Mouse (Mus musculus) neural tube, embryonic 15.5 days (tissue): Measurements from ENCODE around the gene F2rl1. TPM values are rescaled to one million over a fixed set of nuclear protein-coding genes. Genes with fewer than 3 reads are reported as not detected.
A peak's percentile ranks its signal among the peaks of the same experiment; 100 is the strongest.

Source experiments
- ATAC-seq: fragments of 200-750 bp; cut with Nextera tagmentation; 2 replicates; pipeline ENCODE4 v1.8.0; 2017; ENCODE audit warnings: mild to moderate bottlenecking, moderate TSS enrichment, moderate library complexity; ENCODE audit not compliant: low FRiP score
- H3K27ac ChIP-seq: fragments of 300-500 bp; sonication (generic); replicated peaks from 2 replicates; pipeline ENCODE4 v1.5.1; 2015; ENCODE audit warnings: mild to moderate bottlenecking, inconsistent platforms
- H3K27me3 ChIP-seq: fragments of 300-500 bp; sonication (generic); replicated peaks from 2 replicates; pipeline ENCODE4 v1.6.1; 2015; ENCODE audit warnings: inconsistent platforms
- H3K36me3 ChIP-seq: fragments of 300-500 bp; sonication (generic); 2 replicates; pipeline ENCODE4 v1.6.1; 2015; ENCODE audit warnings: inconsistent platforms
- H3K4me1 ChIP-seq: fragments of 300-500 bp; sonication (generic); 2 replicates; pipeline ENCODE4 v1.6.1; 2015; ENCODE audit warnings: inconsistent platforms
- H3K4me2 ChIP-seq: fragments of 300-500 bp; sonication (generic); 2 replicates; pipeline ENCODE4 v1.6.1; 2015; ENCODE audit warnings: inconsistent platforms, mild to moderate bottlenecking, moderate library complexity
- H3K4me3 ChIP-seq: fragments of 300-500 bp; sonication (generic); replicated peaks from 2 replicates; pipeline ENCODE4 v1.5.1; 2015; ENCODE audit warnings: mild to moderate bottlenecking, inconsistent platforms
- H3K9ac ChIP-seq: fragments of 300-500 bp; sonication (generic); replicated peaks from 2 replicates; pipeline ENCODE4 v1.6.1; 2015; ENCODE audit warnings: mild to moderate bottlenecking, inconsistent platforms
- H3K9me3 ChIP-seq: fragments of 300-500 bp; sonication (generic); replicated peaks from 2 replicates; pipeline ENCODE4 v1.6.1; 2016; ENCODE audit warnings: inconsistent platforms
- WGBS: fragments of 180-500 bp; shearing (Covaris S2); methylation state at CpG from one replicate; pipeline ENCODE4 v1.1.7; 2015; ENCODE audit warnings: mixed read lengths; 5-methylcytosine and 5-hydroxymethylcytosine counted together
- polyA plus RNA-seq: library from polyadenylated mRNA; unstranded; fragments of >200 nt; fragmentation: Nextera tagmentation; extraction: Ambion mirVana; gene quantifications from 2 replicates; pipeline ENCODE4 v1.2.1, GENCODE M21; 2015

Gene F2rl1
- polyA plus RNA-seq, 1 experiment from 2014 or later: 0.13 TPM

DNA sequence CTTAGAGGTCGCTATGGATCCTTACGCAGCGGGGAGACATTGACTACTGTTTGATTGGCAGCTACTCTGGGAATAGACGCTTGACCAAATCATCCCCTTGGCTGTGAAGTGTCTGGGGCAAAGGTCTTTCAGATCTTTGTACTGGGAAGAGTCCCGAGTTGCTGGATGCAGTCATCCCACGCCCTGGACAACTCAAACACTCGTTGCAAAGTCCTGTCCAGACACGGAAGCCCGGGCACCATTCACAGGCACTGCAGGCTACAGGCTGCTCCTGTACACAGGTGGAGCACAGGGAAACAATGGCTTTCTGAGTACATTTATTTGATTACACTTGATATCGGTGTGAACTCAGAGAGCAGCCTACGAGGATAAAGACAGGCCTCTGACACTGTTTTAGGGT, 33.7 kb downstream of the F2rl1 start:
- WGBS: 75% methylated on average over 11 of the region's 11 CpGs

DNA sequence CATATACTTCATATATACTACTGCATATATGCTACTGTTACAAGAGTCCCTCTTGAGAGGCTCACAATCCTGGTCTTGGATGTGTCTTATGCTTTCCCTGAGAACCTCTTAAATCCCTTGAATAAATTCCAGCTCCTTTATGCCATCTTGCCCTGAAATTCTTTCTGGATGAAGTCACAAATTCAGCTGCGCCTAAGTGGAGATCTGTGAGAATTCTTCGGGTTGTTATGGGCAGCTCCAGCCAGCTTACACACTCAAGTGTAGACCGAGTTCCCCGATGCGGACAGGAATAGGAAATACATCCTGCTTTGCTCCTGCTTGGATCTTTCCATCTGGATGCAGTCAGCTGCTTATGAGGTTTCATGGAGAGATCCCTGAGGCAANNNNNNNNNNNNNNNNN, 40.4 kb downstream of the F2rl1 start:
- Histone ChIP-seq H3K4me3 (no peak overlapping the region), H3K36me3 (no peaks in the 10 kb centered on the region), H3K4me2 (no peak overlapping the region), H3K4me1 (no peaks in the 10 kb centered on the region), H3K9me3 (no peaks in the 10 kb centered on the region), H3K9ac (no peak overlapping the region), H3K27ac (no peak overlapping the region), H3K27me3 (0 out of 2 replicates have a peak, but pooled peaks cover 3% of the 10 kb centered on the region)
- 66% methylated on average over 5 of the region's 5 CpGs for WGBS
- ATAC-seq: no peak

More for the DNA sequence above, 33.7 kb downstream of the F2rl1 start:
- H3K36me3 ChIP-seq: no peaks in the 10 kb centered on the region
- no peak overlapping the region for H3K4me2 ChIP-seq
- no peak overlapping the region for H3K4me3 ChIP-seq
- no peaks in the 10 kb centered on the region for H3K4me1 ChIP-seq
- H3K27me3 ChIP-seq: no peaks in the 10 kb centered on the region
- no peak overlapping the region for H3K9ac ChIP-seq
- H3K27ac ChIP-seq: no peak overlapping the region
- ATAC-seq: no peak
- H3K9me3 ChIP-seq: no peaks in the 10 kb centered on the region

DNA sequence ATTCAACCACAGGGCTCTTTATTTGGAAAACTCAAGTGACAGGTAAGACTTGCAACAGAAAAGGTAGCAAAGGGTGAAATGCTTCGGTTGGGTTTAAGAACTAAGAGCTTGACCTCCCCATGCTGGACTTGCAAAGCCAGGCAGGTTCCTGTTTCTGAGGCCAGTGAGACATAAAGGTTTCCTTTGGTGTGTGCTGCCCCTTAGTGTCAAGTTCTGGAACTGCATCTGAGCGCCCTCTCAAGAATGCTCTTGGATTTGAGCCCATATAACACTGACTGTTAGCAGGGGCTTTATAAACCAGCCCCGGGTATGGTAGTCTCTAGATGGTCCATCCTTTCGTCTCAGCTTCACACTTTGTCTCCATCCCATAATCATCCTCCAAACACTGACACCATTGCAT, 43.6 kb downstream of the F2rl1 start:
- H3K4me1 ChIP-seq: no peaks in the 10 kb centered on the region
- no peak overlapping the region for H3K4me3 ChIP-seq
- H3K4me2 ChIP-seq: no peak overlapping the region
- 16% methylated on average over 4 of the region's 4 CpGs for WGBS
- ATAC-seq: peak; percentile 77; the same call in 1 of the 2 replicates
- H3K9me3 ChIP-seq: no peaks in the 10 kb centered on the region
- H3K27me3 ChIP-seq: 0 out of 2 replicates have a peak, but pooled peaks cover 3% of the 10 kb centered on the region
- no peak overlapping the region for H3K9ac ChIP-seq
- H3K27ac ChIP-seq: no peak overlapping the region
- no peaks in the 10 kb centered on the region for H3K36me3 ChIP-seq

DNA sequence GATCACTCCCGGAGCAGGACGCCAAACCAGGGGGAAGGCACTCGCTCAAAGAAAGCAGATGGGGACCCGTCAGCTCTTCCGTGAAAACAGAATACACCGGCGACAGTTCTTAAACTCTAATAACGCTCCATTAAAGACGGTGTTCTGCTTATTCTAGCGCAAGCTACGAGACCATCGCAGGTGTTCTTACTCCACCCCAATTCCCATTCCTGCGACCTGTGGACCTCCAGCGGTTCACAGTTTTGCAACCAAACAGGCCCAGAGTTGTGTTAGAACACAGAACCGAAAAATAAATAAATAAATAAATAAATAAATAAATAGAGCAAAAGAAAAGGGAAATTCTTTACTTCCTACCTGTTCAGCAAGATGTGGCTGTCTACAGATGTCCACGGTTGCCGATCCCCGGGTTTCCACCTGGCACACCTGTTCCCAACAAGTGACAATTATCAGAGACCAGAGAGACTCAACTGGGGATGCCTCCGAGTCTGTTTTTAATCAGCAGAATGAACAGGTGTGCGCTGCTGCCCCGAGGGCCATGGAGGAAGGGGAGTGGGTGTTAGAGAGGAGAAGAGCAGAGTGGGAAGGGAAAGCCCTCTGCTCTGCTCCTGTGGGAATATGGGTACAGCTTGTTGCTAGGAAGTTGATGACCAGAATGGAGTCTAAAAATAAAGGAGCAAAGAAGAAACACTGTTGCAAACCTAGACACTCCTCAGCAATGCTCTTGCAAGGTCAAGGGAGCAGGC, 46.2 kb downstream of the F2rl1 start, which contains the start of gene S100z:
Gene S100z (minus strand): TSS at position 51 of the 743 bp plus-strand sequence.
- WGBS: 92% methylated on average over 21 of the region's 21 CpGs

GRCm38 (mm10) chr13:95477173-95477572, 47.9 kb downstream of the F2rl1 start:
- 72% methylated on average over 6 of the region's 6 CpGs for WGBS
- Histone ChIP-seq H3K9ac (no peak overlapping the region), H3K4me2 (no peak overlapping the region), H3K9me3 (no peaks in the 10 kb centered on the region), H3K36me3 (no peaks in the 10 kb centered on the region), H3K4me3 (no peak overlapping the region), H3K4me1 (no peaks in the 10 kb centered on the region), H3K27ac (no peak overlapping the region), H3K27me3 (no peaks in the 10 kb centered on the region)
- ATAC-seq: no peak

More for the DNA sequence above, 46.2 kb downstream of the F2rl1 start, which contains the start of gene S100z:
- H3K27me3 ChIP-seq: 0 out of 2 replicates have a peak, but pooled peaks cover 3% of the 10 kb centered on the region
- H3K9ac ChIP-seq: no peak within 1 kb of the TSS
- no peak within 1 kb of the TSS for H3K4me2 ChIP-seq
- H3K36me3 ChIP-seq: no peaks in the 10 kb centered on the region
- H3K4me1 ChIP-seq: no peaks in the 10 kb centered on the region
- H3K9me3 ChIP-seq: no peaks in the 10 kb centered on the region
- H3K27ac ChIP-seq: no peak within 1 kb of the TSS
- H3K4me3 ChIP-seq: no peak within 1 kb of the TSS
- no peak for ATAC-seq

DNA sequence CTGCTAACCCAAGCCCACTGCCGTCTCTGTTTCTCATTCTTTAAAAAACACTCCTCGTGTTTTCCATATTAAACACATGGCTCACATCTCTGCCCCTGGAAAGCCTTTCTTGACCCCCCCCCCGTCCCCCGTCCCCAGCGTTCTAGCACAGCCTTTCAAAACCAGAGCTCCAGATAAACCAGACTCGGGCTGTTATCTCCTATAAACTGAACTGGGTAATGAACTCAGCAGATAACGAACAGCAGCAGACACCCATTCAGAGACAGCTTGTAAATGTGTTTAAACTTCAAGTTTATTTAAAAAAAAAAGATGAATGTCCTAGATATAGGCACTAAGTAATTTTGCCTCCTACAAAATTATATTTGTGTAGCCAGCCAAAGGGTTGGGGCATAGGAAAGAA, 49.9 kb downstream of the F2rl1 start:
- no peak for ATAC-seq
- WGBS: 75% methylated on average over 7 of the region's 7 CpGs
- no peaks in the 10 kb centered on the region for H3K4me1 ChIP-seq

GRCm38 (mm10) chr13:95474294-95474693, 50.7 kb downstream of the F2rl1 start:
- ATAC-seq: no peak
- Histone ChIP-seq H3K27ac (no peak overlapping the region), H3K27me3 (no peaks in the 10 kb centered on the region), H3K4me3 (no peak overlapping the region), H3K9me3 (no peaks in the 10 kb centered on the region), H3K4me2 (no peak overlapping the region), H3K9ac (no peak overlapping the region), H3K36me3 (no peaks in the 10 kb centered on the region), H3K4me1 (no peaks in the 10 kb centered on the region)
- 88% methylated on average over 3 of the region's 3 CpGs for WGBS

More for the DNA sequence above, 49.9 kb downstream of the F2rl1 start:
- no peaks in the 10 kb centered on the region for H3K9me3 ChIP-seq
- no peaks in the 10 kb centered on the region for H3K27me3 ChIP-seq
- H3K27ac ChIP-seq: no peak overlapping the region
- H3K36me3 ChIP-seq: no peaks in the 10 kb centered on the region
- no peak overlapping the region for H3K9ac ChIP-seq
- H3K4me3 ChIP-seq: no peak overlapping the region
- no peak overlapping the region for H3K4me2 ChIP-seq

GRCm38 (mm10) chr13:95470970-95471369, 54.1 kb downstream of the F2rl1 start:
- no peak overlapping the region for H3K9ac ChIP-seq
- H3K27me3 ChIP-seq: no peaks in the 10 kb centered on the region

More at GRCm38 (mm10) chr13:95470970-95471369, 54.1 kb downstream of the F2rl1 start:
- 71% methylated on average over 2 of the region's 2 CpGs for whole genome bisulfite sequencing
- no peak overlapping the region for H3K4me2 ChIP-seq
- no peak for ATAC-seq
- H3K9me3 ChIP-seq: no peaks in the 10 kb centered on the region
- no peaks in the 10 kb centered on the region for H3K36me3 ChIP-seq
- H3K27ac ChIP-seq: no peak overlapping the region
- H3K4me1 ChIP-seq: no peaks in the 10 kb centered on the region
- no peak overlapping the region for H3K4me3 ChIP-seq

Other genes starting within 250 kb of the F2rl1 start
- gene Zbed3, start 201.6 kb downstream of the F2rl1 start, polyA plus RNA-seq: 31.7 and 40.6 TPM in 2 replicates
- gene Aggf1, start 149.9 kb downstream of the F2rl1 start, polyA plus RNA-seq: 32.4 and 32.5 TPM in 2 replicates
- 6.5 and 7.5 TPM in 2 replicates for gene Crhbp, start 80.3 kb downstream of the F2rl1 start, polyA plus RNA-seq
- gene S100z, start 46.5 kb downstream of the F2rl1 start, polyA plus RNA-seq: not detected in 2 replicates
- 52.1 and 53.9 TPM in 2 replicates for gene F2r, start 93.3 kb upstream of the F2rl1 start, polyA plus RNA-seq
- 1.9 and 2.1 TPM in 2 replicates for gene F2rl2, start 171.6 kb upstream of the F2rl1 start, polyA plus RNA-seq